Mouse (Mus musculus) forebrain, embryonic 16.5 days (tissue): ENCODE data around the gene Olfr552. TPM values are rescaled to one million over a fixed set of nuclear protein-coding genes. Genes with fewer than 3 reads are reported as not detected.

ENCODE experiments used
- ATAC-seq: fragments of 200-750 bp; cut with Nextera tagmentation; 2 replicates; pipeline ENCODE4 v1.8.0; 2017; ENCODE audit warnings: mild to moderate bottlenecking, moderate library complexity
- H3K27ac ChIP-seq: fragments of 300-500 bp; sonication (generic); 2 replicates; pipeline ENCODE4 v1.5.1; 2014; ENCODE audit warnings: low read length, control low read depth
- H3K27me3 ChIP-seq: fragments of 300-500 bp; sonication (generic); replicated peaks from 2 replicates; pipeline ENCODE4 v1.6.1; 2014; ENCODE audit warnings: low read length; ENCODE audit not compliant: control insufficient read depth, insufficient read depth
- H3K36me3 ChIP-seq: fragments of 300-500 bp; sonication (generic); 2 replicates; pipeline ENCODE4 v1.6.1; 2014; ENCODE audit not compliant: control insufficient read depth, insufficient read depth
- H3K4me1 ChIP-seq: fragments of 300-500 bp; sonication (generic); replicated peaks from 2 replicates; pipeline ENCODE4 v1.6.1; 2014; ENCODE audit warnings: low read length; ENCODE audit not compliant: control insufficient read depth, insufficient read depth
- H3K4me2 ChIP-seq: fragments of 300-500 bp; sonication (generic); 2 replicates; pipeline ENCODE4 v1.6.1; 2014; ENCODE audit warnings: mild to moderate bottlenecking, low read length, control low read depth
- H3K4me3 ChIP-seq: fragments of 300-500 bp; sonication (generic); replicated peaks from 2 replicates; pipeline ENCODE4 v1.5.1; 2014; ENCODE audit warnings: mild to moderate bottlenecking, low read length, control low read depth
- H3K9ac ChIP-seq: fragments of 300-500 bp; sonication (generic); replicated peaks from 2 replicates; pipeline ENCODE4 v1.6.1; 2014; ENCODE audit warnings: low read depth, low read length, control low read depth
- H3K9me3 ChIP-seq: fragments of 300-500 bp; sonication (generic); 2 replicates; pipeline ENCODE4 v1.6.1; 2016; ENCODE audit warnings: low read length; ENCODE audit not compliant: control insufficient read depth
- WGBS: fragments of 180-500 bp; shearing (Covaris S2); extraction: QIAGEN DNeasy Blood & Tissue Kit; methylation state at CpG from one replicate; pipeline ENCODE4 v1.1.7; 2014; 5-methylcytosine and 5-hydroxymethylcytosine counted together
- polyA plus RNA-seq: library from polyadenylated mRNA; unstranded; fragments of >200 nt; fragmentation: Nextera tagmentation; extraction: Ambion mirVana; gene quantifications from 2 replicates; pipeline ENCODE4 v1.2.1, GENCODE M21; 2015

The Olfr552 gene
- polyA plus RNA-seq: not detected in 2 replicates

- 83% methylated on average over 1 of the region's 1 CpGs for WGBS
- no peaks in the 10 kb centered on the region for H3K36me3 ChIP-seq
- H3K4me3 ChIP-seq: no peak within 1 kb of the TSS
- no peak for ATAC-seq
- no peak within 1 kb of the TSS for H3K9ac ChIP-seq
- H3K4me1 ChIP-seq: no peaks in the 10 kb centered on the region
- no peak within 1 kb of the TSS for H3K4me2 ChIP-seq
- H3K9me3 ChIP-seq: no peaks in the 10 kb centered on the region
- no peak within 1 kb of the TSS for H3K27ac ChIP-seq
- H3K27me3 ChIP-seq: no peaks in the 10 kb centered on the region
These were observed at the start of gene Olfr552 for GRCm38 (mm10) chr7:102597378-102598031. TSS of gene Olfr552 (plus strand) at chr7:102597770.

DNA sequence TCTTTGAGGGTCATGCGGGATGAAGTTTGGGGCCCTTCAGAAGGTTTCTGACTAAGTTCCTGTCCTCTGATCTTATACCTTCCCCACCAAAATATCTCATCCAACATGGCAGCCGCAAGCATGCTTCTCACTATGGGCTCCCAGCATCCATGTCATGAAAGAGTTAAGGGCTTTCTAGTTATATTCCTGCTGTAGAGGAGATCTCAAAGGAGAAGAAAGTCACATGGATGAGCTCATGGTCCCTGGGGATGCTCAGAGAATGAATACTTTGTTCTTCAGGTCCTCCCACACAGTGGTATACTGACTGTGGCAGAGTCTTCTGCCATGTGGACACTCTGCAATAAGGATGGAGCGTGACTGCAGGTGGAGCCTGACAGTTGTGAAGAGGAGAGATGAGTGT is 48.0 kb upstream of the Olfr552 start, which contains the start of gene Olfr549:
Gene Olfr549 (plus strand): TSS at position 301 of the 400 bp plus-strand sequence.
- 94% methylated on average over 3 of the region's 3 CpGs for WGBS
- no peaks in the 10 kb centered on the region for H3K4me1 ChIP-seq

DNA sequence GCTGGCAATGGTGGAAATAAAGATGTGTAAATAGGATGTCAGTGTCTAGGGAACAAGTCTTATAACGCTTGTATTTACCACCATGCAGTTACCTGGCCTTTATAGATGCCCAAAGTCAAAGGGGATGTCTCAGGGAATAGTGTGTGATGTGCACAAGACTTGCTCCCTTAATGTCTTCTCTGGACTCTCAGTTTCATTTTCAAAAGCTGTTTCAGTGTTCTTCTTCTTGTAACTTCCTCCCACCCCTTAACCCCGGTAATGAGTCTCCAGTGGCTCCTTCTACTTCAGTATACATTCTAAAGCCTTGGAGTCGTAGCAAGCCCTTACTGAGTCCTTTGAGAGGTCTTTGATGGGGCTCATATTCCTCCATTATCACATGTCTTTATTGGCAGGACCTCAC is 44.3 kb upstream of the Olfr552 start:
- ATAC-seq: no peak
- Histone ChIP-seq H3K27me3 (no peaks in the 10 kb centered on the region), H3K4me1 (no peaks in the 10 kb centered on the region), H3K4me2 (no peak overlapping the region), H3K9ac (no peak overlapping the region), H3K9me3 (no peaks in the 10 kb centered on the region), H3K36me3 (no peaks in the 10 kb centered on the region), H3K4me3 (no peak overlapping the region), H3K27ac (no peak overlapping the region)
- WGBS: 84% methylated on average over 3 of the region's 3 CpGs

More for the DNA sequence above, 48.0 kb upstream of the Olfr552 start, which contains the start of gene Olfr549:
- Histone ChIP-seq H3K27ac (no peak within 1 kb of the TSS), H3K4me2 (no peak within 1 kb of the TSS), H3K9ac (no peak within 1 kb of the TSS), H3K4me3 (no peak within 1 kb of the TSS), H3K9me3 (no peaks in the 10 kb centered on the region), H3K36me3 (no peaks in the 10 kb centered on the region), H3K27me3 (no peaks in the 10 kb centered on the region)
- ATAC-seq: no peak

- Histone ChIP-seq H3K27ac (no peak within 1 kb of the TSS), H3K4me3 (peak within 1 kb of the TSS; percentile 20), H3K4me2 (peak within 1 kb of the TSS; percentile 24), H3K9me3 (no peaks in the 10 kb centered on the region), H3K4me1 (no peaks in the 10 kb centered on the region), H3K9ac (no peak within 1 kb of the TSS), H3K36me3 (no peaks in the 10 kb centered on the region), H3K27me3 (no peaks in the 10 kb centered on the region)
- ATAC-seq: peak; percentile 78
- 25% methylated on average over 10 of the region's 10 CpGs for WGBS
These were observed 32.3 kb upstream of the Olfr552 start, which contains the start of gene Trim21 for GRCm38 (mm10) chr7:102564999-102565997. TSS of gene Trim21 (minus strand) at chr7:102565486.

DNA sequence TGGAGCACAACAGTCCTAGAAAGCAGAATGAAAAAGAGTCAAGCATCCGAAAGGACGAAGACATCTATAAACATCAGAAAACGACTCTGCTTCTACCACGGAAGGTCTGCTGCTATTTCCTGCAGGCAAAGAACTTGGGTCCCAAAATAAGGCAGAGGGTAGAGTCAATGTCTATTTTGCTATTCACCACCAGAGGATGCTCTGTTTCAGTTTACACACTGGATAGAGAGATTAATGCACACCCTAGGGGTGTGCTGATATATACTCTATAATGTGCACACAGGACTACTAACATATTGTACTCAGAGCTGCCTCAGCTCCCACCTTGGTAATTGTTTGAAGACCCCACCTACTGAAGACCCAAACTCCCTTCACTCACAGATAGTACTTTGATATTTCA is 31.4 kb upstream of the Olfr552 start:
- H3K4me2 ChIP-seq: no peak overlapping the region
- no peak for ATAC-seq
- no peaks in the 10 kb centered on the region for H3K27me3 ChIP-seq
- no peaks in the 10 kb centered on the region for H3K36me3 ChIP-seq
- H3K4me3 ChIP-seq: no peak overlapping the region
- H3K27ac ChIP-seq: no peak overlapping the region
- H3K9me3 ChIP-seq: no peaks in the 10 kb centered on the region
- no peak overlapping the region for H3K9ac ChIP-seq
- H3K4me1 ChIP-seq: no peaks in the 10 kb centered on the region
- 93% methylated on average over 4 of the region's 4 CpGs for WGBS

GRCm38 (mm10) chr7:102571142-102571541 is 26.4 kb upstream of the Olfr552 start, which contains the start of gene Olfr550:
TSS of gene Olfr550 (plus strand) at chr7:102571442.
- Histone ChIP-seq H3K9ac (no peak within 1 kb of the TSS), H3K4me1 (peaks cover 3% of the 10 kb centered on the region; the same call in 1 of the 2 replicates), H3K27me3 (no peaks in the 10 kb centered on the region), H3K4me2 (no peak within 1 kb of the TSS), H3K27ac (no peak within 1 kb of the TSS), H3K4me3 (no peak within 1 kb of the TSS), H3K9me3 (no peaks in the 10 kb centered on the region), H3K36me3 (no peaks in the 10 kb centered on the region)
- no peak for ATAC-seq
- whole genome bisulfite sequencing: 94% methylated on average over 8 of the region's 8 CpGs

DNA sequence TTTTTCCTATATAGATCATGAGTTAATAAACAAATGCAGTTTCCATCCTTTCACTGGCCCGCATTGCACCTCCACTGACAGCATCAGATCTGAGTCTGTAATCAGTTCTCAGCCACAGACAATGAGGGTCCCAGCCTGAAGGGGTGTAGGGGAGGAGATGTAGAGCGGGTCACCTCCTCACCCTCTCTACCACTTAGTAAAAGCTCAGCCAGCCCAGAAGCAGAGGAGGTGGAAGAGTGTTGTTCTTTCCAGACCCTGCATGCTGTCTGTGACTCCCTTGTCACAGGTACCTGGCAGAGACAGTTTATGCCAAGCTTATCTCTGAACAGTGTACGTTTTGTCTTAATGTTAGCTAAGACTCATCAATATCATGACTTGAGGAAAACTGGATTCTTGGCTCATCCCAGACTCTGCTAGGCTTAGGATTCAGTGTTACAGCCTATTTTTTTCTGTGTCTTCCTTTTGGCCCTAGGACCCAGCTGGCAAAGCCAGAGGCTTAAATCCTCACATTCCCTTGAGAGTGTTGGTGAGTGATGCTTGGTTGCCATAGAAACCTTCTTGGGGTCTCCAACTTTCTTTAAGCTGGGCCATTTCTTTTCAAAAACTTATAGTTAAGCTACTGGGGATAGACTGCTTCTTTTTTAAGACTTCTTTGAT is 24.3 kb upstream of the Olfr552 start:
- no peak overlapping the region for H3K4me2 ChIP-seq
- H3K4me3 ChIP-seq: no peak overlapping the region
- WGBS: 58% methylated on average over 3 of the region's 3 CpGs
- peaks cover 3% of the 10 kb centered on the region; the same call in 1 of the 2 replicates for H3K4me1 ChIP-seq
- no peak overlapping the region for H3K27ac ChIP-seq
- no peaks in the 10 kb centered on the region for H3K9me3 ChIP-seq
- no peak overlapping the region for H3K9ac ChIP-seq
- H3K27me3 ChIP-seq: no peaks in the 10 kb centered on the region
- peak; percentile 45; the same call in 1 of the 2 replicates for ATAC-seq
- no peaks in the 10 kb centered on the region for H3K36me3 ChIP-seq

DNA sequence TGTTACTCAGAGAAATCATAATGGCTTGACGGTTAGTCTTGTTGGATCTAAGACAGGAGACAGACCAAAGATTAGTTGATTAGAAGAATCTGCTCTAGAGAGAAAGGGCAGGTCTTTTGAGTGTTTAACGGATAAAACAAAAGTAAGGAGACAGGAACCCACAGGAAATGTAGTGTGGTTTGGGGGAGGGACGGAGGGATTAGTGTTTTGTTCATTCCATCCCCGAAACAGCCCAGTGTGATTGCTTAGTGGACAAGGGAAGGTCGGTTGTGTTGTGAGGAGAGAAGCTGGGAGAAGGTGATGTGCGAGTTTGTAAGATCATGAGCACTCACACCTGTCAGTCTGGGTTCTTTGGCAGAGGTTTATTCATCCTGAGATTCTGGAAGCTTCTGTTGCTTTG is 21.6 kb upstream of the Olfr552 start:
- Histone ChIP-seq H3K4me1 (peaks cover 3% of the 10 kb centered on the region; the same call in 1 of the 2 replicates), H3K36me3 (no peaks in the 10 kb centered on the region), H3K9ac (no peak overlapping the region), H3K9me3 (no peaks in the 10 kb centered on the region), H3K27me3 (no peaks in the 10 kb centered on the region), H3K4me3 (no peak overlapping the region), H3K27ac (no peak overlapping the region), H3K4me2 (no peak overlapping the region)
- no peak for ATAC-seq
- WGBS: 51% methylated on average over 6 of the region's 6 CpGs

DNA sequence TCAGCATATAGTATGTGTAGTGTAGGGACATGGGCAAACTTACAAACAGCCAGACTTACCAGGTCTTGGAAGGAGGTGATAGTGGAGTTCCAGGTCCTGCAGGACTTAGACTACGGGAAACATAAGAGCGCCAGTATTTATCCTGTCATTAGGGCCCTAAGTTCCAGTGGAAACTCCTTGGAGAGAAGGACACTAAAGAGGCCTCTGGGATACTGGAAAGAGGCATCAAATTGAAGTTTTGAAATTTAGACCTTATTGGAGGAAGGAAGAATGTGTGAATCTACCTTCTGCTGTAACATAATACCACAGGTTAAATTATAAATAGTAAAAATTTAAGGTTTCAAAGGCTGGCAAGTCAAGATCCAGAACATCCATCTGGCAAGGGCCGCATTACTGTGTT is 5.8 kb upstream of the Olfr552 start, which contains the start of gene Olfr551:
Gene Olfr551 (minus strand): TSS at position 101 of the 400 bp plus-strand sequence.
- Histone ChIP-seq H3K9ac (no peak within 1 kb of the TSS), H3K27ac (no peak within 1 kb of the TSS), H3K36me3 (no peaks in the 10 kb centered on the region), H3K4me1 (no peaks in the 10 kb centered on the region), H3K27me3 (no peaks in the 10 kb centered on the region), H3K4me2 (no peak within 1 kb of the TSS), H3K4me3 (no peak within 1 kb of the TSS), H3K9me3 (no peaks in the 10 kb centered on the region)
- ATAC-seq: no peak
- 94% methylated on average over 3 of the region's 3 CpGs for WGBS
